Mouse (Mus musculus) midbrain, embryonic 13.5 days (tissue): ENCODE data around the gene Snx5. TPM values are rescaled to one million over a fixed set of nuclear protein-coding genes. Genes with fewer than 3 reads are reported as not detected.

Source experiments
- ATAC-seq: fragments of 200-750 bp; cut with Nextera tagmentation; 2 replicates; pipeline ENCODE4 v1.8.0; 2017; ENCODE audit warnings: mild to moderate bottlenecking, moderate TSS enrichment, moderate library complexity
- H3K27ac ChIP-seq: fragments of 300-500 bp; sonication (generic); 2 replicates; pipeline ENCODE4 v1.5.1; 2015; ENCODE audit warnings: inconsistent platforms, mild to moderate bottlenecking, moderate library complexity
- H3K27me3 ChIP-seq: fragments of 300-500 bp; sonication (generic); 2 replicates; pipeline ENCODE4 v1.6.1; 2015; ENCODE audit warnings: mild to moderate bottlenecking, inconsistent platforms
- H3K36me3 ChIP-seq: fragments of 300-500 bp; sonication (generic); 2 replicates; pipeline ENCODE4 v1.6.1; 2015; ENCODE audit warnings: mild to moderate bottlenecking, inconsistent platforms
- H3K4me1 ChIP-seq: fragments of 300-500 bp; sonication (generic); replicated peaks from 2 replicates; pipeline ENCODE4 v1.6.1; 2015; ENCODE audit warnings: inconsistent platforms
- H3K4me2 ChIP-seq: fragments of 300-500 bp; sonication (generic); replicated peaks from 2 replicates; pipeline ENCODE4 v1.6.1; 2015; ENCODE audit warnings: moderate library complexity, mild to moderate bottlenecking, inconsistent platforms
- H3K4me3 ChIP-seq: fragments of 300-500 bp; sonication (generic); replicated peaks from 2 replicates; pipeline ENCODE4 v1.5.1; 2015; ENCODE audit warnings: mild to moderate bottlenecking, inconsistent platforms
- H3K9ac ChIP-seq: fragments of 300-500 bp; sonication (generic); replicated peaks from 2 replicates; pipeline ENCODE4 v1.6.1; 2015; ENCODE audit warnings: mild to moderate bottlenecking, inconsistent platforms
- H3K9me3 ChIP-seq: fragments of 300-500 bp; sonication (generic); 2 replicates; pipeline ENCODE4 v1.6.1; 2016; ENCODE audit warnings: mild to moderate bottlenecking, inconsistent platforms
- WGBS: fragments of 180-500 bp; shearing (Covaris S2); methylation state at CpG from one replicate; pipeline ENCODE4 v1.1.7; 2015; 5-methylcytosine and 5-hydroxymethylcytosine counted together
- polyA plus RNA-seq: library from polyadenylated mRNA; unstranded; fragments of >200 nt; fragmentation: Nextera tagmentation; extraction: Ambion mirVana; gene quantifications from 2 replicates; pipeline ENCODE4 v1.2.1, GENCODE M21; 2015

Snx5 gene
- polyA plus RNA-seq, 1 experiment from 2014 or later = 66.5 TPM

GRCm38 (mm10) chr2:144280568-144280967 lies 9.9 kb upstream of the Snx5 start:
- H3K9me3 ChIP-seq = no peaks in the 10 kb centered on the region
- WGBS = 81% methylated on average over 3 of the region's 3 CpGs
- H3K4me2 ChIP-seq = no peak overlapping the region
- H3K27ac ChIP-seq = no peak overlapping the region
- H3K36me3 ChIP-seq = peaks cover 22% of the 10 kb centered on the region
- H3K9ac ChIP-seq = no peak overlapping the region
- H3K4me1 ChIP-seq = no peaks in the 10 kb centered on the region
- no peak overlapping the region for H3K4me3 ChIP-seq
- H3K27me3 ChIP-seq = no peaks in the 10 kb centered on the region
- ATAC-seq = no peak

GRCm38 (mm10) chr2:144279742-144280141 lies 9.0 kb upstream of the Snx5 start:
- Histone ChIP-seq H3K4me3 (no peak overlapping the region), H3K9me3 (no peaks in the 10 kb centered on the region), H3K4me1 (no peaks in the 10 kb centered on the region), H3K4me2 (no peak overlapping the region), H3K36me3 (peaks cover 22% of the 10 kb centered on the region), H3K9ac (no peak overlapping the region), H3K27ac (no peak overlapping the region), H3K27me3 (no peaks in the 10 kb centered on the region)
- no peak for ATAC-seq
- WGBS = 83% methylated on average over 5 of the region's 5 CpGs

- Histone ChIP-seq H3K4me1 (no peaks in the 10 kb centered on the region), H3K4me3 (no peak overlapping the region), H3K4me2 (no peak overlapping the region), H3K27ac (no peak overlapping the region), H3K36me3 (peaks cover 22% of the 10 kb centered on the region), H3K27me3 (no peaks in the 10 kb centered on the region), H3K9me3 (no peaks in the 10 kb centered on the region), H3K9ac (no peak overlapping the region)
- 95% methylated on average over 3 of the region's 3 CpGs for WGBS
- ATAC-seq = no peak
Observed at GRCm38 (mm10) chr2:144276885-144277284, 6.2 kb upstream of the Snx5 start.

GRCm38 (mm10) chr2:144274741-144275140 lies 4.0 kb upstream of the Snx5 start:
- H3K27ac ChIP-seq = no peak overlapping the region
- H3K9me3 ChIP-seq = no peaks in the 10 kb centered on the region
- no peak for ATAC-seq
- no peak overlapping the region for H3K4me2 ChIP-seq
- H3K9ac ChIP-seq = no peak overlapping the region
- 76% methylated on average over 8 of the region's 8 CpGs for WGBS
- H3K36me3 ChIP-seq = peaks cover 19% of the 10 kb centered on the region
- H3K4me3 ChIP-seq = no peak overlapping the region
- peaks cover under 1% of the 10 kb centered on the region; the same call in 1 of the 2 replicates for H3K4me1 ChIP-seq
- no peaks in the 10 kb centered on the region for H3K27me3 ChIP-seq

GRCm38 (mm10) chr2:144272088-144272487 lies 1.4 kb upstream of the Snx5 start:
- Histone ChIP-seq H3K9me3 (no peaks in the 10 kb centered on the region), H3K4me1 (peaks cover 25% of the 10 kb centered on the region), H3K27me3 (no peaks in the 10 kb centered on the region), H3K4me3 (no peak overlapping the region), H3K9ac (no peak overlapping the region), H3K4me2 (no peak overlapping the region), H3K27ac (no peak overlapping the region), H3K36me3 (peaks cover 5% of the 10 kb centered on the region)
- no peak for ATAC-seq
- 91% methylated on average over 12 of the region's 12 CpGs for WGBS

GRCm38 (mm10) chr2:144269679-144270475 lies 829 bp downstream of the Snx5 start:
- Histone ChIP-seq H3K4me2 (peak overlapping the region; percentile 71), H3K9me3 (no peaks in the 10 kb centered on the region), H3K36me3 (no peaks in the 10 kb centered on the region), H3K9ac (peak overlapping the region; percentile 95), H3K27me3 (no peaks in the 10 kb centered on the region), H3K4me3 (peak overlapping the region; percentile 92), H3K27ac (peak overlapping the region; percentile 90), H3K4me1 (peaks cover 33% of the 10 kb centered on the region)
- under 1% methylated on average over 26 of the region's 33 CpGs for WGBS
- ATAC-seq = peak; percentile 29; the same call in 1 of the 2 replicates

- peak overlapping the region; percentile 95 for H3K9ac ChIP-seq
- H3K9me3 ChIP-seq = no peaks in the 10 kb centered on the region
- H3K27ac ChIP-seq = no peak overlapping the region
- peaks cover 33% of the 10 kb centered on the region for H3K4me1 ChIP-seq
- peak overlapping the region; percentile 71 for H3K4me2 ChIP-seq
- ATAC-seq = no peak
- under 1% methylated on average over 11 of the region's 11 CpGs for WGBS
- peak overlapping the region; percentile 92 for H3K4me3 ChIP-seq
- H3K27me3 ChIP-seq = no peaks in the 10 kb centered on the region
- H3K36me3 ChIP-seq = no peaks in the 10 kb centered on the region
Observed at GRCm38 (mm10) chr2:144269306-144269650, 1.4 kb downstream of the Snx5 start.

GRCm38 (mm10) chr2:144268446-144269305 lies 2.0 kb downstream of the Snx5 start:
- Histone ChIP-seq H3K36me3 (no peaks in the 10 kb centered on the region), H3K4me3 (peak overlapping the region; percentile 92), H3K27me3 (no peaks in the 10 kb centered on the region), H3K9me3 (no peaks in the 10 kb centered on the region), H3K9ac (peak overlapping the region; percentile 95), H3K4me1 (peaks cover 33% of the 10 kb centered on the region), H3K4me2 (peak overlapping the region; percentile 71), H3K27ac (no peak overlapping the region)
- 10% methylated on average over 6 of the region's 6 CpGs for WGBS
- ATAC-seq = no peak

GRCm38 (mm10) chr2:144267731-144268015 lies 3.0 kb downstream of the Snx5 start:
- Histone ChIP-seq H3K27me3 (no peaks in the 10 kb centered on the region), H3K4me1 (peaks cover 33% of the 10 kb centered on the region), H3K4me2 (peak overlapping the region; percentile 71; the same call in 1 of the 2 replicates), H3K27ac (no peak overlapping the region), H3K9ac (no peak overlapping the region), H3K36me3 (no peaks in the 10 kb centered on the region), H3K4me3 (no peak overlapping the region), H3K9me3 (no peaks in the 10 kb centered on the region)
- whole genome bisulfite sequencing = 55% methylated on average over 1 of the region's 1 CpGs
- no peak for ATAC-seq

- no peak for ATAC-seq
- peaks cover 33% of the 10 kb centered on the region for H3K4me1 ChIP-seq
- 57% methylated on average over 5 of the region's 5 CpGs for WGBS
- H3K36me3 ChIP-seq = no peaks in the 10 kb centered on the region
- no peaks in the 10 kb centered on the region for H3K27me3 ChIP-seq
- H3K9me3 ChIP-seq = no peaks in the 10 kb centered on the region
- H3K4me2 ChIP-seq = peak overlapping the region; percentile 13; the same call in 1 of the 2 replicates
- H3K9ac ChIP-seq = no peak overlapping the region
- H3K4me3 ChIP-seq = no peak overlapping the region
- H3K27ac ChIP-seq = no peak overlapping the region
Observed at GRCm38 (mm10) chr2:144267004-144267730, 3.5 kb downstream of the Snx5 start.

GRCm38 (mm10) chr2:144265916-144266683 lies 4.6 kb downstream of the Snx5 start:
- Histone ChIP-seq H3K4me1 (peaks cover 33% of the 10 kb centered on the region), H3K36me3 (0 out of 2 replicates have a peak, but pooled peaks cover 5% of the 10 kb centered on the region), H3K27ac (no peak overlapping the region), H3K9me3 (no peaks in the 10 kb centered on the region), H3K27me3 (no peaks in the 10 kb centered on the region), H3K4me3 (no peak overlapping the region), H3K4me2 (no peak overlapping the region), H3K9ac (no peak overlapping the region)
- no peak for ATAC-seq
- 50% methylated on average over 4 of the region's 4 CpGs for WGBS
